Mouse (Mus musculus) natural killer cell, adult 2 months (primary cell): Measurements from ENCODE around the gene Bcl9l.

Experiments
- DNase-seq, 2 experiments: peaks; one replicate each; pipeline ENCODE4 v3.0.0; 2022; ENCODE audit warnings: low spot score in 2 of 2

Bcl9l gene

DNA sequence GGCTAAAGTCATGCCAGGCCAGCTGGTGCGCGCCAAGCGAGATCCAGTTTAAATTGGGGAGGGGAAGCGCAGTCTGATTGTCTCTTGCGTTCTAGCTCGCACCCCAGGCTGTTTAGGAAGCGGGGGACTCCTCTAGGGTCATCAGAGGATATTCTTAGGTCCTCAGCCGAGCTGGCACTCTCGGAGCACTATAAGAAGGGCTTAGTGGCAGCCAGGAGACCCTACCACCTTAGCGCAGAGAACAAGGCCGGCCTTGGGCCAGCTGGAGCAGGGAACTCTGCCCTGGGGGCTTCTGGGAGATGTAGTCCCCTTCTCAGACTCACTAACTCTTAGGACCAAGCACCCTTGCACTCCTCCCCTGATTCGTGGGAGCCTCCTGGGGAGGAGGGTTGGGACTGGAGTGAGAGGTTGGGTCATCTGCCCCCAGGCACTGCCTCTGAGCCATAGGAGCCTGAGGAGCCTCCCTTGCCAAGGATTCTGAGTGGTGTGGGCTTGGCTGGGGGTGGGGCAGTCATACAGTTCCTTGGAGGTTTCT lies 952 bp downstream of the Bcl9l start:
- no peak for DNase-seq

- DNase-seq, result no peak
Observed at GRCm38 (mm10) chr9:44484311-44485104, 1.9 kb downstream of the Bcl9l start.

DNA sequence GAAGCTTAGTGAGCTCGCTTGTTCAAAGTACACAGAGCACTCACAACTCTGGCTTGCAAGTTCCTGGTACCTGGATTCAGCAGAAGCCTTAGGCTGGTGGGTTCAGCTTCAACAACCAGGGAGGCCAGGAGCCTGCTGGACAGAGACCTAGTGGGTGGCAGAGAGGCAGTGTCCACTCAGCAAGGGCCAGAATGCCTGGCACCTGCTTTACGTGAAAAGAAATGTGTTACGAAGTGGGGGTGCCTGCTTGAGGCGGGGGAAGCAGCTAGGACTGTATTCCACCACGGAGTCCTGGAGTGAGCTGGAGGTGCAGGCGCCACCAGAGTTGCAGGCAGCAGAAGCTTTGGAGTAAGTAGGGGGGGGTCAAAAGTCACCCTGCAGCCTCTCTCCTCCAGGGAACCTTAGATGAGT lies 2.5 kb downstream of the Bcl9l start:
- no peak for DNase-seq

GRCm38 (mm10) chr9:44485516-44486161 lies 3.0 kb downstream of the Bcl9l start:
- no peak for DNase-seq

- no peak for DNase-seq
Observed at GRCm38 (mm10) chr9:44486335-44486734, 3.7 kb downstream of the Bcl9l start.

DNA sequence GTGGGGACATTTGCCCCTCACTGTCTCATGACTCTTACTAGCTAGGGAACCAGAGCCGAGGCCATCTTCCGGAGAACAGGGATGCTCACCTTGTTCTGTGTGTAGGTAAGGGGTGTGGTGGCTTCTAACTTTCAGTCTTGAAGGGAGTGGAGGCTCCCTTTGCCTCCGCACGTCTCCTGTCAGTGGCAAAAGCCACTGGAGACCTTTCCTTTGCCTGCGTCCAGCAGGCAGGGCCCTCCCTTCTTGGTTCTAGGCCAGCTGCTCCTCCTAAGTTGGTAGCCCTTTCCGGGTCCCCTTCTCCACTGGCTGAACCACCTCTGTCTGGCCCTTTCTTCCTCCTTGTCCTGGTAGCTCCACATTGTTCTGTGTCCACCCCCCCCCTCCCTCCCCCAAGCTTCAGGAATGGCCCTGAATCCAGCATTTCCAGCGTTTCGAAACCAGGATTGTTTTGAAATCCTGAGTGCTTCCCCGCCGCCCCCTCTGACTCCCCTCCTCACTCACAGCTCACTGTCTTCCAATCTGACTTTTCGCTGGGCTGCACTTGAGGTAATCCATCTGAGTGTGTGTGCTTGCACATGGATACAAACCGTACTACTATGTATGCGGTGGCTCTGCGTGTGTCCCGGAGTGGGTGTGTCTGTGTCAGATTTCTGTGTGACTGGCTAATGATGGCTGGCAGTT lies 4.3 kb downstream of the Bcl9l start:
- no peak for DNase-seq

- DNase-seq, result no peak
Observed at GRCm38 (mm10) chr9:44487441-44487840, 4.8 kb downstream of the Bcl9l start.

GRCm38 (mm10) chr9:44488416-44488815 lies 5.8 kb downstream of the Bcl9l start:
- no peak for DNase-seq

- DNase-seq, result no peak
Observed at GRCm38 (mm10) chr9:44488855-44489381, 6.3 kb downstream of the Bcl9l start.

GRCm38 (mm10) chr9:44489651-44490085 lies 7.0 kb downstream of the Bcl9l start:
- DNase-seq, result no peak

GRCm38 (mm10) chr9:44490086-44490967 lies 7.7 kb downstream of the Bcl9l start:
- no peak for DNase-seq

DNA sequence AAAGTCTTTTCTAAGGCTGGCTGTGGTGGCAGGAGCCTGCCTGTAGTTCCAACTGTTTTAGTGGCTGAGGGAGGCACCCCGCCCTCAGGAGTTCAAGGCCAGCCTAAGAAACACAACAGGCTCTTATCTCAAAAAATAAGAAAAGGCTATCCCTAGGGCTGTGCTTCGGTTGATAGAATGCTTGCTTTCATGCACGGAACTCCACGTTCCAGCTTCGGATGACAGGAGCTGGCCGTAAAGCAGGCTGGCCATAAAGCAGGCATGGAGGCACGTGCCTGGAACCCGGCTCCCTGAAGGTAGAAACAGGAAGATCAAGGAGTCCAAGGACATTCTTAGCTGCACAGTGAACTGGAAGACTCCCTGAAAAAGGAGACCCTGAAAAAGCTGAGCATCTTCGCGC lies 8.7 kb downstream of the Bcl9l start:
- DNase-seq, result no peak

- DNase-seq, result peak in 1 of 2 experiments; percentile 44
Observed at GRCm38 (mm10) chr9:44492631-44493461, 10.2 kb downstream of the Bcl9l start.

GRCm38 (mm10) chr9:44494261-44494862 lies 11.7 kb downstream of the Bcl9l start:
- DNase-seq, result peak; percentile 85

DNA sequence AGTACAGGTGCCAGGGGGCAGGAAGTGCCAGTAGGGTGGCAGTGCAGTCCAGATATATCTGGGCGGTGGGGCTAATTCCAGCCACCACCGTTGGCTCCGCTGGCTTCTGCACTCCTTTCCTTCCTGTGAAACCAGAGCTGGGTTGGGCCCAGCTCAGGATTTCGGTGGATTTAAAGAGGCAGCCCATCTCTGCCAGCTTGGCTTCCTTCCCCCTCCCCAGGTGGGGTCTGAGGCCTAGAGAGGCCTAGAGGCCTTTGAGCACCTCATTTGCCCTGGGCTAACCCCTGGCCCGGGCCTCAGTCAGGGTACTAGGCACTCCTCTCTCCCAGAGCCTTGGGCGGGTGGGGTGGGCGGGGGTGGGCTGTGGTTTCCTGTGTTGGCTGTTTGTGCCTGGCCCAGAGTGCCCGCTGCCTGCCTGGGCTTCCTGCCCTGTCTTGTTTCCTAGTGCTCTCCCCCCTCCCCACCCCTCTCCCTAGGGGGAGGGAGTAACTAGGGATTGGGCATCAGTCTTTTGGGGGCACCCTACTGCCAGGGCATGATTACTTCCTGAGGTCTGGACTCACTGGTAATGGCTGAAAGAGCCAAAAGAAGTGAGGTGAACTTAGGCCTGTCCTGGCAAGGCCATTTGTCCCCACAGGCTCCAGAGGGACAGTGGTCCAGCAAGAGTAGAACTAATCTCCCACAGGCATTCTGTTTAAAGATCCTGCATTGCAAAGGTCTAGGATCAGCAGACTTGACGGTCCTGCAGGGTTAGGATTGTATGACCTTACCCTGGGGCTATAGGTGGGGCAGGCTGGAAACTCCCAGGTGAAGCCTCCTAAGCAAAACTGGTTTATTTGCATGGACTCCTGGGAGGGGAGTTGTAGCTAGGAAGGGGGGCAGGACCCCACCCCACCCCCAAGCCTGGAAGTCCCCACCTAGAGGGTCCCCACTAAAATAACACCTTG lies 12.5 kb downstream of the Bcl9l start:
- DNase-seq, result peak; percentile 37 to 56

GRCm38 (mm10) chr9:44495810-44496344 lies 13.3 kb downstream of the Bcl9l start:
- DNase-seq, result peak in 1 of 2 experiments; percentile 34

DNA sequence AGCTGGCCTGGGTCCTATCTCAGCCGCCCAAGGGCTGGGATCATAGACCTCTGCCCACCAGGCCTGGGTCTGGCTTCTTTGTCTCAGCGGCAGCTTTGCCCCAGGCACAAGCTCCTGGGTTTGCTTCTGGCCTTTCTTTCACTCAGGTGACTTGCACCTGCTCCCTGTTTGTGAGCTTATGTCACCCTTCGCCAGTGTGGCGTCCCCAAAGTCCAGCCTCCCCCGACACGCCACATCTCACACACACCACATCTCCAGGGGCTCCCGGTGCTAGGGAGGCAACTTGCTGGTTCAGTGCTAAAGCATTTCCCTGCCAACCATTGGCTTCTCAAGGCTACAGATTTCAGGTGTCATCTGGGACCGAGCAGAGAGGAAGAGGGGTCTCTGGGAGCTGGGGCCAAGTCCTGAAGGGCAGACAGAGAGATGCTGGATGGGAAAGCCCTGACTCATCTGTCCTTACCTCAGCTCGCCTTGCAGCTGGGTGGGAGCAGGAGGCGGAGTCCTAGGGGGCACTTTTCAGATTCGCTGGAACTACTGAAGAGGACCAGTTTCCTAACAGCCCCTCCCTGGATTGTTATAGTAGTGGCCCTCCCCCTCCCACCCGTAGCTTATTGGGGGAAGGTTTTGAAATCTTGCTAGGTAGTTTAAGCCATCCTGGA lies 14.3 kb downstream of the Bcl9l start:
- no peak for DNase-seq
